Mouse (Mus musculus) cerebellum, adult 18-20 months (tissue): ENCODE data around the gene Fam19a1.

Experiments
- DNase-seq, 2 experiments: peaks; one replicate each; pipeline ENCODE4 v3.0.0; 2021

The Fam19a1 gene

DNA sequence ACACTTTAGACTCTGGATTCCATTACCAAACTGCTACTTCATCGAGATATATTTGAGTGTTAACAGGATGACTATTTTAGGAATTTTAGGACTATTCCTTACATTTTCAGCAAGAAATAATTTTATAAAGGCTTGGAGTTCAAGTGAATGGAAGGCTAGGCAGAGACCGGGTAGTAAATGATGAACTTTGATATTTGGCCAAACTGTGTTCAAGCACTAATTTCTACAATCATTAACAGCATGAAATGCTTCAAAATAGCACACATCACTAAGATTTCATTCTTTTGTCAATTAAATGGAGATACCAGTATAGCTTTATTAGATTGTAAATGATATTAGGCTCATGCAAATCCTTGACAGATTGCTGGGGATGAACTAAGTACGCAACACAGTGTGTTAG is 329.0 kb downstream of the Fam19a1 start:
- no peak for DNase-seq

DNA sequence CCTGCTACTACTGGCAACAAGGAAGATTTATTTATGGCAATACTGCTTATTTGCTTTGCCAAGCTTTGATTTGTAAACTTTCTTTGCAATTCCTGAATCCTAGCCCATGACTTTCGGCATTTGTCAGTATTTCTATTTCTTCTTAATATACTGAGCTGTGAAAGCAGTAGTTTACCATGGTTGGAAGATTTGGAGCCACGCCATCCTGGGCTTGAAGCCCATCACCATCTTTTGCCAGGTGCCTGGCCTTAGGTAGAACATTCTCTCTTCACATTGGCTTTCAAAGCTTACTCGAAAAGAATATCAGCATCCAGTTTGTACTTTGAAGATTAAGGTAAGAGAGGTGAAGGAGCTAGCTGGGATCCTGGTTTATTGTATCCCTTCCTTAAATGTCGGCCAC is 334.5 kb downstream of the Fam19a1 start:
- DNase-seq, result no peak

DNA sequence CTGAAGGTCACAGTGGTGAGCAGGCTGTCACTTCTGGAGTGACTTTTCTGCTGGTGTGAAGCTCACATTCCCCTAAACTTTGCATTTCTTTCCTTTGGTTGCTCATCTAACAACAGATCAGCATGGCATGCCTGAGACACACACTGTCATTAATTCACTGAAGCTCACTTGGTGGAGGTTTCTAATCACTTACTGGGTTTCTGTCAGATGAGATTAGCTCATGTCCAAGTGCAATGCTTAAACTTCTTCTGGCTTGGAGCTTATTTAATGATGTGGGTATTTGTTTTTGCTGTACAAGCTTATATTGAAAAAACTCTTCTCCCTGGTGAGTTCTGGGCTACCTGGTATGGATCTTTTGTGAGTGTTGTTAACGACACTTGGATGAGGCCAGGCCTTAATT is 343.3 kb downstream of the Fam19a1 start:
- no peak for DNase-seq

DNA sequence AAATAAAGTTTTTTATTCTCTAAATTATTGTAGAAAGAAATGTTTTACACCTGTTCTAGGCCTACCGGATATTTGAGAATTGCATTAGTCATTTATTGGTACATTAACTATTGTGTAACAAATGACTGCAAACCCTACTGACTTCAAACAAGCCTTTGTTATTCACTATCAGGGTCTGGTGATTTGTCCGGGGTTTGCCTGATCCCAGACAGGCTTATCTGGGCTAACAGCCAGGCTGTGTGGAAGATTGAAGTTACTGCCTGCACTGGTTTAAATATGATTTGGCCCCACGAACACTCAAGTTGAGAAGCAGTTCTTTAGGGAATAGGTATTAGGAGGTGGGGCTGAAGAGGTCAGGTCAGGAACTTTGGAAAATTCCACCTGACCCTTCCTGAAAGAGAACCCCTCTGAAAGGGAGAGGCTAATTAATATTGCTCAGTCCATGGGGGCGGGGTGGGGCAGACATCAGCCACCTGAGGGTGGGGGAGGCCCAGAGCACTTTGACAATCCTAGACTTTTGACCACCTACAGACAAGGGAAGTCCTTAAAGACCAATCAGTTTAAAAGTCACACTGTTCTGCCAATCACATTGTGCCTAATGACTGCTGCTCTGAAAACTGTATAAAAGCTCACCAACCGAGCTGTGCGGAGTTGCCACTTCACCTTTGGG is 344.8 kb downstream of the Fam19a1 start:
- no peak for DNase-seq

DNA sequence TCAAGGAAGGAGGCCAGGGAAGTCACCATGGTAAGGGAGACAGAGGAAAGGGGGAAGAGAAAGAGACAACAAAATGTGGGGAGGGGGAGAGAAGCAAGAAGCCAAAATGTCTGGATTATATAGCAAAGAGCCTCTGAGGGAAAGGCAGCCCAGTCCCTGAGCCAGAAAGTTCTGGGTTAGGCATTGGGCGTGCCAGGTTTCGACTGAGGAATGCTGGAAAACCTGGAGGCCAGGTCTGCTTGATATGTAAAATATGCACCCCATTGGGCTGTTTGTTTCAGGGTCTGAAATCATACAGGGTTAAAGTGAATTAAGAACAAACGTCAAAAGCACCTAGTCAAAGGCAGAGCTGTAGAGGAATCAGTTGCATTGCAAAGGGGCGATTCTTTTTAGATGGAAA is 346.1 kb downstream of the Fam19a1 start:
- DNase-seq, result no peak

DNA sequence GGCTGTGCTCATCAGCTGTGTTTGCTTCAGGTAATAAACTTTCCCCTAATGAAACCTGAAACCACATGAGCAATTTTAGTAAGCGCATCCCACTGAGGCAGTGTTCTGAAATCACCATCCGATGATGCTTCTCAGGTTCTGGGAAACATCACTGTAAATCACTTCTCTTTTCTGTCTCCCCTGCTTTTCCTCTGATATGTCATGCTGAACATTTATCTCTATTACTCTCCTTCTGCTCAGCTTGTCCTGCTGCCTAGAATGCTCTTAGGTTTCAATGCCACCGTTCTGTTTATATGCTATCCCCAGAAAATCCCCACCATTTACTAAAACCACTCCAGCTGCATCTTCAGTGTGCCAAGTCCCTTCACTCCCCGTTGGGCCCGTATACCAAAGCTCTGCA is 386.5 kb downstream of the Fam19a1 start:
- DNase-seq, result no peak

DNA sequence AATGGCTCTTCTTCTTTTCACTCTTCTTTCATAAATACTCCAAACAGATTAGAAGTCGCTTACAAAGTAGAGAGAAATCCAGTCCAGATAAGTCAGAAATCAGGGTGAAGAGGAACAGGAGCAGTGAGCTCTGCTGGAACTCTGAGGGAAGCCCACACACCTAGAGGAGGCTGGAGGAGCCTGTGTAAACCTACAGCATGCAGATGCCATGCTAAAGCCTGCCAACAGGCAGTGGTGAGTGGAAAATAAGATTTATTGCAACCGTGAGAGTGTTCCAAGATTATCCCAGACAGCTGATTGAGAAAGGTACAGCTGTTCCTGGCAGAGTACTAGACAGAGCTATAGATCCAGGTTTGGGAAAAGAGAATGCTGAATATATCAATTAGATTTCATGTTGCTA is 428.6 kb downstream of the Fam19a1 start:
- no peak for DNase-seq

DNA sequence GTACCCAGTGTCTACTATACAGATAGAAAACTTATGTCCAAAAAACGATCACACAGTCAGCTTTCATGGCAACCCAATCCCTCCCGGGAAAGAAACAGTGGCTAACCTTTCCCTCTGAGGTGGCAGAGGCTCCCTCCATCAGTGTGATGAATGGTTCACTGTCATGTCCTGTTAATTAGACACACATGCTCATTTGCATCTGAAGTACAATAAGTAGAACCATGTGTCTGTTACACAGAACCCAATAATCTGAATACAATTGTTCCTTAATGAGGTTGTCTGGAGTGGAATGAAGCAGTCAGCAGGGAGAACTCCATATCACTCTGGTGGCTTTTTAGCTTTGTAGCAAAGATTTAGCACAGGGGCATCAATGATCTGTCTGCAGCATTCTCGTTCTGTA is 431.9 kb downstream of the Fam19a1 start:
- no peak for DNase-seq

DNA sequence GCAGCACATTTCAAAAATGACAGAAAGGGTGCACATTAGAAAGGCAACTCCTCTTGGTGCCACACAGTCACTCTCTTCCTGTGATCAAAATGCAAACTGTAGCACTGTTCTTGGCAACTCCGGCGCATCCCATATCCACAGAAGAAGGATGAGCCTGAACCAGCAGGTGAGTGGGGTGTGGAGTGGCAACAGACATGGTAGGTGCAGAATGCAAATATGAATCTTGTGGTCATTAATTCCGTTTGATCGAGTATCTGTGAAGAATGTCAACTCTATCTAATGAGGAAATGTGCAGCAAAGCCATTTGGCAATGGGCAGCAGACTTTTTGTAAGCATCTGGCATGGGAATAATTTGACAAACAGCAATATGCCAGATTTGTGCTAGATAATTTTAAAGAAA is 437.5 kb downstream of the Fam19a1 start:
- no peak for DNase-seq

DNA sequence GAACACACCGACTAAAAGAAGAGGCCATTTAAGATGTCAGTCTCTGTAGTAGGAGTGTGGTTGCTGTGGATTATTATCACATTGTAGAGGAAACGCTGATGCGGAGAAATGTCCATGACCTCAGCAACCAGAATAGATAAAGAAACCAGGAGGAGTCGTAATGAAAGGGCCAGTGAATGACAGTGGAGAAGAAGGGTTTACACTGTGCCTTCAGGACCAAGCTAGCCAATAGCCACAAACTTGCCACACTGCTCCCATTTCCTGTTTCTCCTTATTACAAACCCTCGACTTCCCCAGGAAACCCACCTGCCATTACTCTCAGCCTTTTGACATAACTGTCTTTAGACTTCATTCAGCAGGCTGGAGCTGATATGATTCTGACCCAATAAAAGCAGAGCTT is 465.7 kb downstream of the Fam19a1 start:
- no peak for DNase-seq

DNA sequence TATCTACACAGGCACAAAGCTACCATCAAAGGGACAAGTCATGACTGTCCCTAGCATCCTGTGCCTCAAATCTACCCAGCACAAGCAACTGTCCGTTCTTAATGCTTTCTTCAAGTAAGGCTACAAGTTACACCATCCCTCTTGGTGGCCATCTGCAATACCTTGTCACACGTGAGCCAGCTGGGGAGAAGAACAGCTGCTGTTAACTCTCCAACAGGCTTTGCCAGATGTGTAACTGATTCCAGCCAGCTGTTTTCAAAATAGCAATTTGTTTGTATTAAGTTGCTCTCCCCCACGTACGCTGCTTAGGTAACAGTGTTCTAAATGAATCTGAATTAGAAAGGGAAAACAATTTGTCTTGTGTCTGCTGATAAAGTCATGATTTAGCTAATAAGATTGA is 467.8 kb downstream of the Fam19a1 start:
- DNase-seq, result no peak

DNA sequence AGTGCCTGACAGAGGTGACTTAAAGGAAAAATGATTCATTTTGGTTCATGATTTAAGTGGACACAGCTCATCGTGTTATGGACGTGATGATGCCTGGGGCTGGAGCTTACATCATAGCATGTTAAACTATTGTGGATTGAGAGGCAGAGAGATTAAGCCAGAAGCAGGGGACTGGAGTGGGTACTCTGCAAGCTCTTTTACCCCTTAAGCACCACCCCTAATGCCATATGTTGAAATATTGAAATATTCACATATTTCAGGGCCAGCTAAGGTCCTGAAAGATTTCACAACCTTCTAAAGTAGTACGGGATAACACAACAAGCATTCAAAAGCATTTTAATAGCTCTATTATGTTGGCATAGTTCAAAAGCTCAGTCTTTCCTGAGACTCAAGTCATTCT is 468.2 kb downstream of the Fam19a1 start:
- DNase-seq, result no peak

DNA sequence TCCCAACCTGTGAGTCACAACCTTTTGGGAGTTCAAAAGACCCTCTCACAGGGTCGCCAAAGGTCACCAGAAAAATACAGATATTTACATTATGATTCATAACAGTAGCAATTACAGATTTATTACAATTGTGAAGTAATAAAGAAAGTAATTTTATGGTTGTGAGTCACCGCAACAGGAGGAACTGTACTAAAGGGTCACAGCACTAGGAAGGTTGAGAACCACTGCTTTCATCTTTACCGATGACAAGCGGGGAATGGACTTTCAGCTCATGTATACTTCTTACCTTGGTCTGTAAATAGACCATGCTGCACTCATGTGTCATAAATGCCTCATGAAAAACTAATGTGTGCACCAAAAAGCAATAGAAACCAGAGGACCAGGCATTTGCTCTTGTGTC is 474.5 kb downstream of the Fam19a1 start:
- DNase-seq, result no peak

DNA sequence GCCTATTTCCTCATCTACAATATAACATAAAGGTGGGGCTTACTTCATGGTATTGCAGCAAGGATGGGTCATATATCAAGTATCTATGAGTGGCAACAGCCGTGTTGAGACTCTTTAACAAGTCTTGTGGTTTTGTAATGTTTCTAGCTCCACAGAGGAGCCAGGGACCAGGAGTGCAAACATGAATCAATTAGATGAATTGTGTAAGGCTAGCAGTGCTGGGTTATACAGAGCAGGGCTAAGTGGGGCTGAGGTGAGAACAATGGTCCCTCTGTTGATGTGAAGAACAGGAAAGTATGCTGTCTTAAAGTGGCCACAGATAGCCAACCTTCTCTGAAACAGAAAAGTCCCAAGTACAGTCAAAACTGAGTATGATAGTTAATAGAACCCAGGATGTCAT is 480.1 kb downstream of the Fam19a1 start:
- DNase-seq, result no peak

DNA sequence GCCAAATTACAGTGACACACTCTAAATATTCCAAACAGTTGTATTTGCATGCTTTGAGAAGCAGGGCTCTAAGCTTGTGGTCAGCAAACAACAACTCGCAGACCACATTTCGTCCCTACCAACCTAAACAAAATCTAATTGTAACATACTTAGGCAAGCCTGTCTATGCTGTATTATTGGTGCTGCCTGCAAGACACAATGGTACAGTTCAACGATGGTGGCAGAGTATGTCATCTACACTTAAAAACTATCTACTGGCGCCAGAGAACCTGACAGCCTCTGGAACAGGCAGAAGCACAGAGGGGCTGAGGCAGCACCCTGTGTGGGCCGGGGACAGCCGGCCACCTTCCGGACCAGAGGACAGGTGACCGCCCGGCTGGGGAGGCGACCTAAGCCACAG is 482.2 kb downstream of the Fam19a1 start:
- no peak for DNase-seq

DNA sequence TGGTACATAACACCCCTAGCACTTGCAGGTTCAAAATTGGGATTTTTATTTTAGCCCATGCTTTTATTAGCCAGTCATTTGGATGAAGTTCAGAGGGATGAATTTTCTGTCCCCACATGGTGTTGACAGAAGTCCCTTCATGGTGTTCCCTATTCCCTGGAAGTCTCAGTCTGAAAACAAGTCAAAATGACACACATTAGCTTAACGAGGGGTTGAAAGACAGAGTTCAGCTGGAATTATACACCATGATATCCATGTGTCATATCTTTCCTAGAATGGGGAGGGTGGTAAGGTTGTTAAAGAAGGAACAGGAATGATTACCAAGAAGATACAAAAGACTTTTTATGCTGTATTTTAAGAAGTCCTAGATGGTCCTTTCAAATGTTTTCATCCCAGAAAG is 511.2 kb downstream of the Fam19a1 start:
- DNase-seq, result no peak

DNA sequence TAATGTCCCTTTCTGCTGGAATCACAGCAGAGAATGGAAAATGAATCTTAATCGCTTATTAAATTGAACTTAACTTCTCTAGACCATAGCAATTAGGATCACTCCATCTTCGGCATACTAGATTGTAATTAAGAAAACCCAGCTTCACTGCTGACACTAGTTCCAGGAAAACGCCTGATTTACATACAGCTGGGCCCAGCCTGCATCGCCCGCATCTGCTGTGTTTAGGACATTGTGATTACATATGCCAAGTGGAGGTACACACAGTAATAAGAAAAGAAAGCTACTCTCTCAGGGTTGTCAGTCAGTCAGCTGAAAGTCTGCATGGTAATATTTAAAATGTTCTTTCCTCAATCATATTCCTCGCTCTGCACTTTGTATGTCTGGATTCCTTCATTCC is 518.6 kb downstream of the Fam19a1 start:
- DNase-seq, result no peak

DNA sequence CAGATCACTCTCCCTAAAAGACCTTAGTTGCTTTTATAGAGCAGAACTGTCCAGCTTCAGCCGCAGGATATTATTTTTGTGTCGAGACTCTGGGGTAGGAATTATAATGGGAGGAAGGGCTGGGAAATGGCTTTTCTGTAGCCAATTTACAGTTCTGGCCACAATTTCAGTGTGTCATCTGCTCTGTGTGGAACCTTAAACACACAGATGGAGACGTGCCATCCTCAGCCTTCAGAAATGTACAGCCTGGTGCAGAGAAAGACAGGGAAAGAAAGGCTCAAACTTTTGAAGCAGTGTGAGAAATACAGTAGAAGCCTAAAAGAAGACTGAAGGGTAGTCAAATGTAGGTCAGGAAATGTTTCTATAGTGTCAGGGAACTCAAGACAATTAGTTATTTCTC is 519.3 kb downstream of the Fam19a1 start:
- no peak for DNase-seq

DNA sequence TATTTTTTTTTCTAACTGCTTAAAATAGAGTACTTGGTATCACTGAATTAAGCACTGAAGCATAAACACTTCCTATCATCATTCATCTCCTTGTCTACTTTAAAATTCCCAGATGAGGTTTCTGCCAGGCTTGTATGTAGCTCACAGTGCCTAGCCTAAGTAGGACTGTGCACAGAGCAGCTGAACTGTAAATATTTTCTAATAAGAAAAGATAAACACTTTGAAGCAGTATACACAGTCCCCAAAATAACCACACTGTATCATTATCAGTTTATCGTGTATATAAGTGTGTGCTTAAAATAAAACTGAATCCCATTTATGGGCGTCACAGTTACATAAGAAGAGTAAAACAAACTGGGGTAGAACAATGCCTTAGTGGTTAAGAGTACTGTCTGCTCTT is 522.7 kb downstream of the Fam19a1 start:
- no peak for DNase-seq

DNA sequence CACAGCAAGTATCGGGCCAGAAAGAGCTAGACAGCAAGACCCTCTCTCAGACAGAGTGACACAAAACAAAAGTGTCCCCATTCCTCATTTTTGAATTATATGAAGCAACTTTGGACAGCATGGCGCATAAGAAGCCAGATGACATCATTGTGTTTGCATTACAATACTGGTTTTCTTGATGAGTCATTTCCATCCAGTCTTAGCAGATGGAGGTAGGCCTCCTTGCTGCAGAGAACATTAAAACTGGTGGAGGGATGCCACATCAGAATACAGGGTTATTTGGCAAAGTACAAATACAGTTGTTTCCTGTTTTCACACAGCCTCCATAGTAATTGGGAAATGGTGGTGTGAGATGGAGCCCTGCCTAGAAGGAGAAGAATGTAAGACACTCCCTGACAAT is 535.8 kb downstream of the Fam19a1 start:
- DNase-seq, result no peak

DNA sequence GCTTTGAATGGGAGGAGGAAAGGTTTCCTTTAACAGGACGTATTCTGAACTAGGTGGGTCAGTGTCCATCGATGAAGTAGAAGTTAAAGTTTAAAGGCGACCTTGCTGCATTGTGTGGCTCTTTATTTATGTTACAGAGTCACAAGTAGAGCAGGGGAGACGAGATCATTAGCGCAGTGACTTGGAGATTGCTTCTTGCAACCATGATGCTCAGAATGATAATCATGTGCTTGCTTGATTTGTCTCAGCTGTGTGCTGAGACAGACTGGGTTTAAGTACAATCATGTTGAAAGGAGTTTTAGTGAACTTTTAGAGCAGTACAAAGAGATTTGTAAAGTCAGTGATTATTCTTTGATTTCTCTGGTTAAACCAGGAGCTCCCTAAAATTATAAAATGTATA is 536.3 kb downstream of the Fam19a1 start:
- DNase-seq, result no peak

DNA sequence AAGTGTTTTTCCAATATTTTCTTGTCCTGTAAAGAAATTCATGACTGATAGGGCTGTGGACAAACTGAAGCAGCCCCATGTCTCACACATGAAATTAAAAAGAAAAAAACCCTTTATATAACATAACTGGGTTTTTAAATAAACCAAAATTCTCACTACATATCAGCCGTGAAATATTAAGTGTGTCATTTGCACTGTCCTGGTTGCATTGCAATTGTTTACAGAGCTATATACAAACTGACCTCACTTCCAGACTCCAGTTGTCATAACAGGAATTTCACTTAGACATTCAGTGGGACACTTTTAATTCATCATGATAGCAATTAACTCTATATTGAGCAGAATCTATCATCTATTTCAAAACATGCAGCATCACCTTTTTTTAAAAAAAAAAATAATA is 553.4 kb downstream of the Fam19a1 start:
- DNase-seq, result no peak

DNA sequence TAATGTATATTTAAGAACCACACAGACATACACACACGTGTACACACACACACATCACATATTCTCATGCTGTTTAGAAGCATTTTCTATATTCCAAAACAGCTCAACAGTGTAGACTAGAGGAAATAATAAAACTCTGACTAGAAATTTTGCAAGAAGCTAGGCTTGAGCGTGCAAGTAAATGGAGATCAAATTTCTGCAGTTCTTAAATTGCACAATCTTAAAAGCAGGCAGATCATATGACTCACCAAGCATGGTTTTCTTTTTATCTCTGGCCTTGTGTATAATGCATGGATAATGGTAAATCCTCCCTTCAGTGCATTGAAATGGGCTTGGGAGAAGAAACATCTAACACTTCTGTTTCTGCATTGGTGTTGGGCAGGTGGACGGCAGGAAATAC is 564.9 kb downstream of the Fam19a1 start:
- no peak for DNase-seq
